Mouse (Mus musculus): ENCODE results near the gene Cemip2.
A peak's percentile ranks its signal among the peaks of the same experiment; 100 is the strongest.

Cemip2 gene

GRCm38 (mm10) chr19:21816260-21816659, 38.1 kb downstream of the Cemip2 start:
- DNase-seq (ENCODE audit: low read depth), result no peak

GRCm38 (mm10) chr19:21818021-21818725, 40.0 kb downstream of the Cemip2 start:
- no peak for DNase-seq (ENCODE audit: low read depth)

- DNase-seq (ENCODE audit: low read depth), result peak; percentile 85
Observed at GRCm38 (mm10) chr19:21819585-21819984, 41.4 kb downstream of the Cemip2 start.

GRCm38 (mm10) chr19:21820126-21820525, 42.0 kb downstream of the Cemip2 start:
- peak; percentile 64 for DNase-seq (ENCODE audit: low read depth)

GRCm38 (mm10) chr19:21821877-21822276, 43.7 kb downstream of the Cemip2 start:
- no peak for DNase-seq (ENCODE audit: low read depth)

- DNase-seq (ENCODE audit: low read depth), result no peak
Observed at GRCm38 (mm10) chr19:21824146-21824545, 46.0 kb downstream of the Cemip2 start.

- DNase-seq (ENCODE audit: low read depth), result no peak
Observed at GRCm38 (mm10) chr19:21825128-21825885, 47.2 kb downstream of the Cemip2 start.

- DNase-seq (ENCODE audit: low read depth), result no peak
Observed at GRCm38 (mm10) chr19:21833416-21833992, 55.4 kb downstream of the Cemip2 start.

- no peak for DNase-seq (ENCODE audit: low read depth)
Observed at GRCm38 (mm10) chr19:21834952-21835351, 56.8 kb downstream of the Cemip2 start.

GRCm38 (mm10) chr19:21850721-21851120, 72.6 kb downstream of the Cemip2 start:
- no peak for DNase-seq (ENCODE audit: low read depth)

GRCm38 (mm10) chr19:21854526-21855228, 76.5 kb downstream of the Cemip2 start:
- no peak for DNase-seq (ENCODE audit: low read depth)

GRCm38 (mm10) chr19:21855421-21856128, 77.4 kb downstream of the Cemip2 start:
- DNase-seq (ENCODE audit: low read depth), result no peak

GRCm38 (mm10) chr19:21858846-21859521, 80.8 kb downstream of the Cemip2 start:
- DNase-seq (ENCODE audit: low read depth), result no peak

GRCm38 (mm10) chr19:21860132-21860531, 82.0 kb downstream of the Cemip2 start:
- DNase-seq (ENCODE audit: low read depth), result no peak

- DNase-seq (ENCODE audit: low read depth), result no peak
Observed at GRCm38 (mm10) chr19:21860894-21861293, 82.8 kb downstream of the Cemip2 start.

GRCm38 (mm10) chr19:21862289-21862990, 84.3 kb downstream of the Cemip2 start:
- DNase-seq (ENCODE audit: low read depth), result peak; percentile 46

GRCm38 (mm10) chr19:21862991-21863931, 85.1 kb downstream of the Cemip2 start:
- peak; percentile 49 for DNase-seq (ENCODE audit: low read depth)

- DNase-seq (ENCODE audit: low read depth), result no peak
Observed at GRCm38 (mm10) chr19:21865242-21866055, 87.3 kb downstream of the Cemip2 start.

- DNase-seq (ENCODE audit: low read depth), result no peak
Observed at GRCm38 (mm10) chr19:21866094-21866493, 88.0 kb downstream of the Cemip2 start.
